Mouse (Mus musculus): ENCODE data around the gene Rffl. TPM values are rescaled to one million over a fixed set of nuclear protein-coding genes. Genes with fewer than 3 reads are reported as not detected.

Gene Rffl
- polyA plus RNA-seq, 1 experiment from 2014 or later: 12.8 TPM

DNA sequence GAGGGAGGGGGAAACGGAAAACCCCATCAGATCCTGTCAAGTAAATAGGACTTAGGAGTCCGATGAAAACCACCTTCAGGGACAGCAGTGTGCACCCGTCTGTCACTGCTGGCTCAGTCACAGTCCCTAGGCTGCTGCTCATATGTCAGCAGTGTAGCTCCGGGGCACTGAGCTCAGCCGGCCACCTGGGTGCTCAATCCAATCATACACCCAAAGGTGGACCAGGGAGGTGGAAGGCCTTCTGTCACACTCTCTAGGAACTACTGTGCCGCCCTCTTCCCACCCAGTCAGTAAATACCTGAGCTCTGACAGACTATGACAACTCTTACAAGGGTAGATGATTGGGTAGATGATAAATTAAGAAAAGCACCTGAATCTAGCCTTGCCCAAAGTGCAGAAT, 10.3 kb downstream of the Rffl start:
- H3K9ac ChIP-seq (replicated peaks; ENCODE audit: low read length): no peak overlapping the region
- 84% methylated on average over 6 of the region's 6 CpGs for WGBS
- H3K9me3 ChIP-seq (replicated peaks; ENCODE audit: control insufficient read depth, low read length): no peaks in the 10 kb centered on the region
- no peak overlapping the region for H3K4me3 ChIP-seq (ENCODE audit: low read depth, low read length)
- no peak overlapping the region for H3K27ac ChIP-seq (replicated peaks; ENCODE audit: low read depth, low read length)
- DNase-seq (ENCODE audit: low spot score): no peak
- H3K4me2 ChIP-seq (ENCODE audit: low read depth, low read length): no peak overlapping the region
- H3K36me3 ChIP-seq (replicated peaks; ENCODE audit: control insufficient read depth, insufficient read depth, low read depth, low read length): no peaks in the 10 kb centered on the region
- ATAC-seq (replicated peaks; ENCODE audit: insufficient number of reproducible peaks, low FRiP score, low TSS enrichment, low read depth): no peak
- no peaks in the 10 kb centered on the region for H3K4me1 ChIP-seq (ENCODE audit: control insufficient read depth, insufficient read depth, low read length)
- H3K27me3 ChIP-seq (ENCODE audit: control insufficient read depth, insufficient read depth, low read length): no peaks in the 10 kb centered on the region

DNA sequence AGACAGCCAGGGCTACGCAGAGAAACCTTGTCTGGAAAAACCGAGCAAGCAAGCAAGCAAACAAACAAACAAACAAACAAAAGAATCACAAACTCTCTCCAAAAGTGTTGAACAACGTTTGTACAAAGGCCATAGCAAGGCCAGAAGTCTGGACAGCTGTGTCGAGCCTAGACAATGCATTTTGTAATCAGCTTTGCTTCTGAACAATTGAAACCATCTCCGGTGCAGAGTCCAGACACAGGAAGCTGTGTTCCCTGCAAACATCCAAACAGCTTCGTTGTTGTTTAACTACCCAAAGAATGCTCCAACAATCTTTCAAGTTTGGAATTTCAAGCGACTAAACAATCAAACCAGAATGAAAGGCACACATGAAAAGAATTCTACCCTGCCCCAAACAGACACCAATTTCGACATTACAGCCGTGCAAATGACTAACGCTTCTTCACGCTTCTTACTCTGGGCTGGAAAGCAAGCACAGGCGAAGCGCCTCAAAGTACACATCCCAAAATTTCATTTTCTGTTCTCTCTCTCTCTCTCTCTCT, 13.6 kb downstream of the Rffl start:
- DNase-seq (ENCODE audit: low spot score) (no peak), ATAC-seq (replicated peaks; ENCODE audit: insufficient number of reproducible peaks, low FRiP score, low TSS enrichment, low read depth) (no peak)
- Histone ChIP-seq H3K36me3 (replicated peaks; ENCODE audit: control insufficient read depth, insufficient read depth, low read depth, low read length) (no peaks in the 10 kb centered on the region), H3K4me3 (ENCODE audit: low read depth, low read length) (no peak overlapping the region), H3K4me2 (ENCODE audit: low read depth, low read length) (no peak overlapping the region), H3K4me1 (ENCODE audit: control insufficient read depth, insufficient read depth, low read length) (no peaks in the 10 kb centered on the region), H3K27ac (replicated peaks; ENCODE audit: low read depth, low read length) (no peak overlapping the region), H3K27me3 (ENCODE audit: control insufficient read depth, insufficient read depth, low read length) (no peaks in the 10 kb centered on the region), H3K9ac (replicated peaks; ENCODE audit: low read length) (no peak overlapping the region), H3K9me3 (replicated peaks; ENCODE audit: control insufficient read depth, low read length) (no peaks in the 10 kb centered on the region)
- 81% methylated on average over 13 of the region's 13 CpGs for WGBS

DNA sequence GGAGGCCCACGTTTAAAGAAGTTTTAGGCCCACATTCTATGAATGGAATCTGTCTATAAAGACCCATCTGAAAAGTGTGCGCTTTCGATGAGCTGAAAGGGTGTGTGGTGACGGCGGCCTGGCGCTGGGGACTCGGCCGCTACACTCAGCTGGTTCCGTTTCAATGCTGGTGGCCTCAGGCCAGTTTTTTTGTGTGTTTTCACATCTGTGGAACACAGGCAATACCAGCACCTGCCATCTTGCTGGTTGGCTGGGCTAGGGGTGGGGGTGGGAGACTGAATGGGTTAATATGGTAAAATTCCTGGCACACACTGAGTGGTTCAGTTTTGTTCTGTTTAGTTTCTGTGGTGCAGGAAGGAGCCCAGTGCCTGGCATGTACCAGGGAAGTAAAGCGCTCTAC, 15.0 kb downstream of the Rffl start:
- Histone ChIP-seq H3K4me3 (ENCODE audit: low read depth, low read length) (no peak overlapping the region), H3K9me3 (replicated peaks; ENCODE audit: control insufficient read depth, low read length) (no peaks in the 10 kb centered on the region), H3K27ac (replicated peaks; ENCODE audit: low read depth, low read length) (no peak overlapping the region), H3K27me3 (ENCODE audit: control insufficient read depth, insufficient read depth, low read length) (no peaks in the 10 kb centered on the region), H3K36me3 (replicated peaks; ENCODE audit: control insufficient read depth, insufficient read depth, low read depth, low read length) (no peaks in the 10 kb centered on the region), H3K9ac (replicated peaks; ENCODE audit: low read length) (no peak overlapping the region), H3K4me2 (ENCODE audit: low read depth, low read length) (no peak overlapping the region), H3K4me1 (ENCODE audit: control insufficient read depth, insufficient read depth, low read length) (no peaks in the 10 kb centered on the region)
- ATAC-seq (replicated peaks; ENCODE audit: insufficient number of reproducible peaks, low FRiP score, low TSS enrichment, low read depth) (no peak), DNase-seq (ENCODE audit: low spot score) (no peak)
- WGBS: 76% methylated on average over 10 of the region's 10 CpGs

DNA sequence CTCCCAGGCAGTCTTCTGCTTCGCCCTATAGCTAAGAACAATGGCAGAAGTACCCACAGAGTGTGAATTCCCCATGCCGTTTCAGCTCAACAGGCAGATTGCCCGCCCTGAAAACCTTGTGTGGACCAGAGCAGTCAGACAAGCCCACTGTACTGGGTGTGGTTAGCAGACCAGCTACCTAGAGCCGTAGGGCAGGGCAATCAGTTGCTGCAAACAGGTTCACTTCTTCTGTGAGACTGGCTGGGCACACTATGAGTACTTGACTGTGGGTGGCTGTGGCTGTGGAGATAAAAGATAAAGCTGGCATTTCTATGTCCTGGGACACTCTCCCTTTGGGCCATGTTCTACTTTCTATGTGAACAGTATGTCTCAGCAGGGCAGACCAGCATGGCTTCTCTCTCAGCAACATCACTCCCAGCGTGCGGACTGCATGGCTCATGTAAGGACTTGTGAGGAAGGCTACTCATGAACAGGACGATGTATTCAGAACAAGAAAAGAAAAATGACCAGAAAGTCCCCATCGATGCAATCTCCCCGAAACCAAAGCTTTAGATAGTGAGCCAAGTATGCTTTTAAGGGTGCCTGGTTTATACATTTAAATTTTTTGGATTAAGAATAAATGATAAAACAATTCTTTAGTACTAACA, 15.6 kb downstream of the Rffl start:
- Histone ChIP-seq H3K4me3 (ENCODE audit: low read depth, low read length) (no peak overlapping the region), H3K4me1 (ENCODE audit: control insufficient read depth, insufficient read depth, low read length) (no peaks in the 10 kb centered on the region), H3K4me2 (ENCODE audit: low read depth, low read length) (no peak overlapping the region), H3K36me3 (replicated peaks; ENCODE audit: control insufficient read depth, insufficient read depth, low read depth, low read length) (no peaks in the 10 kb centered on the region), H3K27ac (replicated peaks; ENCODE audit: low read depth, low read length) (no peak overlapping the region), H3K9me3 (replicated peaks; ENCODE audit: control insufficient read depth, low read length) (no peaks in the 10 kb centered on the region), H3K27me3 (ENCODE audit: control insufficient read depth, insufficient read depth, low read length) (no peaks in the 10 kb centered on the region), H3K9ac (replicated peaks; ENCODE audit: low read length) (no peak overlapping the region)
- WGBS: 86% methylated on average over 9 of the region's 9 CpGs
- ATAC-seq (replicated peaks; ENCODE audit: insufficient number of reproducible peaks, low FRiP score, low TSS enrichment, low read depth) (no peak), DNase-seq (ENCODE audit: low spot score) (no peak)

DNA sequence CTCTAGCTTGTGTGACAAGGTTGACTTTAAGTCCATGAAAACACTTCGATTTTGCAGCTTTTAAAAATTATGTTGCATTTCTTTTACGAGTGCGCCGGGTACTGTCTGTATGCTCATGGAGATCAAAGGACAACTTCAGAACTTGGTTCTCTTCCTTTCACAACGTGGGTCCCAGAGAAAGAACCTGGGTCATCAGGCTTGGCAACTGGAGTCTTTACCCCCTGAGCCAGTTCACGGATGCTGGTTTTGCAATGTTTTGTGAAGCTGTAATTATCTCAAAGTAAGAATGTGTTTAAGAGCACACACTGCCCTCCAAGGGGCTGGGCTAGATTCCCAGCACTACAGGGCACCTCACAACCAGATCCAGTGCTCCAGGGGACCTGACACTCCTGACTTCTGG, 16.9 kb downstream of the Rffl start:
- no peak for ATAC-seq (replicated peaks; ENCODE audit: insufficient number of reproducible peaks, low FRiP score, low TSS enrichment, low read depth)
- WGBS: 81% methylated on average over 6 of the region's 6 CpGs

DNA sequence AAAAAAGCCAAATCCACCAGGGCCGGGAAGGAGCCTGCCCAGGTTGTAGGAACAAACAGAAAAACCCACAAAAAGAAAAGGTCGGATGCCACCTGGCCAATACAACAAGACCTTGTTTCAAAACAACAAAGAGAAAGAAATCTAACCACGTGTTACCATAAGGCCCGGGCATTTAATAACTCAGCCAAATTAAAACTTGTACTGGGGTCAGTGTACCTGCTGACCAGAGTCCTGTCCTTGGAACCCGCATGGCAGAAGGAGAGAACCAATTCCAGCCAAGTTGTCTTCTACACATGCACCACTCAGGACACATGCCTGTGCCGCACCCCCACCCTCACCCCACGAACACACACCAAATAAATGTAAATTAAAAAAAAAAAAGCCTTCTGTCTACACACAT, 18.1 kb downstream of the Rffl start:
- Histone ChIP-seq H3K4me2 (ENCODE audit: low read depth, low read length) (no peak overlapping the region), H3K9me3 (replicated peaks; ENCODE audit: control insufficient read depth, low read length) (no peaks in the 10 kb centered on the region), H3K9ac (replicated peaks; ENCODE audit: low read length) (no peak overlapping the region), H3K27me3 (ENCODE audit: control insufficient read depth, insufficient read depth, low read length) (no peaks in the 10 kb centered on the region), H3K4me1 (ENCODE audit: control insufficient read depth, insufficient read depth, low read length) (no peaks in the 10 kb centered on the region), H3K27ac (replicated peaks; ENCODE audit: low read depth, low read length) (no peak overlapping the region), H3K36me3 (replicated peaks; ENCODE audit: control insufficient read depth, insufficient read depth, low read depth, low read length) (no peaks in the 10 kb centered on the region), H3K4me3 (ENCODE audit: low read depth, low read length) (no peak overlapping the region)
- DNase-seq (ENCODE audit: low spot score) (no peak), ATAC-seq (replicated peaks; ENCODE audit: insufficient number of reproducible peaks, low FRiP score, low TSS enrichment, low read depth) (no peak)
- 88% methylated on average over 7 of the region's 7 CpGs for WGBS

More for the DNA sequence above, 16.9 kb downstream of the Rffl start:
- no peak for DNase-seq (ENCODE audit: low spot score)
- Histone ChIP-seq H3K27me3 (ENCODE audit: control insufficient read depth, insufficient read depth, low read length) (no peaks in the 10 kb centered on the region), H3K36me3 (replicated peaks; ENCODE audit: control insufficient read depth, insufficient read depth, low read depth, low read length) (no peaks in the 10 kb centered on the region), H3K9me3 (replicated peaks; ENCODE audit: control insufficient read depth, low read length) (no peaks in the 10 kb centered on the region), H3K4me3 (ENCODE audit: low read depth, low read length) (no peak overlapping the region), H3K9ac (replicated peaks; ENCODE audit: low read length) (no peak overlapping the region), H3K4me2 (ENCODE audit: low read depth, low read length) (no peak overlapping the region), H3K27ac (replicated peaks; ENCODE audit: low read depth, low read length) (no peak overlapping the region), H3K4me1 (ENCODE audit: control insufficient read depth, insufficient read depth, low read length) (no peaks in the 10 kb centered on the region)

DNA sequence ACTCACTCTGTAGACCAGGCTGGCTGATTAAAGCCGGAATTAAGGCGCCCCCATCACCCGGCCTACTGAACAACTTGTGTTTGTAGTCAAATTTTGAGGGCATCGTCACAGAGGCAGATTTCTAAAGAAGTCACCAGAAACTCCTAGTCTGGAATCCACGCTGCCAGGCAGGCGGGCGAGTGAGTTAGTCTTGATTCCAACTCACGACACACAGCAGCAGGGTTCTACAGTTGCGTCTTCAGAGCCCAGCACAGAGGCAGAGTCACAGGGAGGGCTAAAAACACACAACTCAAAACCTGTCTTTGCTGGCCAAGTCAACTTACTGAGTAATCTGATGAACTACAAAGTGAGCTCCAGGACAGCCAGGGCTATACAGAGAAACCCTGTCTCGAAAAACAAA, 18.5 kb downstream of the Rffl start:
- H3K9me3 ChIP-seq (replicated peaks; ENCODE audit: control insufficient read depth, low read length): no peaks in the 10 kb centered on the region
- DNase-seq (ENCODE audit: low spot score): no peak
- H3K27me3 ChIP-seq (ENCODE audit: control insufficient read depth, insufficient read depth, low read length): no peaks in the 10 kb centered on the region
- no peak overlapping the region for H3K9ac ChIP-seq (replicated peaks; ENCODE audit: low read length)
- no peak overlapping the region for H3K4me3 ChIP-seq (ENCODE audit: low read depth, low read length)
- 82% methylated on average over 10 of the region's 10 CpGs for WGBS
- no peaks in the 10 kb centered on the region for H3K4me1 ChIP-seq (ENCODE audit: control insufficient read depth, insufficient read depth, low read length)
- H3K36me3 ChIP-seq (replicated peaks; ENCODE audit: control insufficient read depth, insufficient read depth, low read depth, low read length): no peaks in the 10 kb centered on the region
- no peak for ATAC-seq (replicated peaks; ENCODE audit: insufficient number of reproducible peaks, low FRiP score, low TSS enrichment, low read depth)
- no peak overlapping the region for H3K27ac ChIP-seq (replicated peaks; ENCODE audit: low read depth, low read length)
- H3K4me2 ChIP-seq (ENCODE audit: low read depth, low read length): no peak overlapping the region

DNA sequence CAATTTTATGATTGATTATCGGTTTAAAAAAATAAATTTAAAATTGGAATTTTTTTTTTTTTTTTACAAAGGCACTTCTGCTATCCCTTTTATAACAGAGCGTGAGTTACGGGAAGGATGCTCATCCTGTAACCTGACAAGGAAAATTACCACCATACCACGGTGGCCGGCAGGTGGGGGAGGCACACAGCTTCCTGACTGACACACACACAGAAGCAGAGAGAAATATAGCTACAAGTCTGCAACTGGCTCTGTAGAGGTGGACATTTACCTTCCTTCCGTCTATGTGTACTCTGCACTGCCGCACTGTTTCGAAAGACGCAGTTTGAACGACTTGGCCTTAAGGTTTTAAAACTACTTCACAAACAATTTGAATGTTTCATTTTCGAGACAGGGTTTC, 18.9 kb downstream of the Rffl start:
- DNase-seq (ENCODE audit: low spot score): no peak
- no peak overlapping the region for H3K27ac ChIP-seq (replicated peaks; ENCODE audit: low read depth, low read length)
- 85% methylated on average over 11 of the region's 11 CpGs for WGBS
- no peak overlapping the region for H3K9ac ChIP-seq (replicated peaks; ENCODE audit: low read length)
- no peaks in the 10 kb centered on the region for H3K36me3 ChIP-seq (replicated peaks; ENCODE audit: control insufficient read depth, insufficient read depth, low read depth, low read length)
- no peaks in the 10 kb centered on the region for H3K27me3 ChIP-seq (ENCODE audit: control insufficient read depth, insufficient read depth, low read length)
- no peak overlapping the region for H3K4me3 ChIP-seq (ENCODE audit: low read depth, low read length)
- H3K9me3 ChIP-seq (replicated peaks; ENCODE audit: control insufficient read depth, low read length): no peaks in the 10 kb centered on the region
- H3K4me2 ChIP-seq (ENCODE audit: low read depth, low read length): no peak overlapping the region
- no peak for ATAC-seq (replicated peaks; ENCODE audit: insufficient number of reproducible peaks, low FRiP score, low TSS enrichment, low read depth)
- no peaks in the 10 kb centered on the region for H3K4me1 ChIP-seq (ENCODE audit: control insufficient read depth, insufficient read depth, low read length)

All from embryonic facial prominence, embryonic 11.5 days (tissue).